Mouse (Mus musculus): ENCODE measurements around the gene Ckmt2.
A peak's percentile ranks its signal among the peaks of the same experiment; 100 is the strongest.

The Ckmt2 gene

GRCm38 (mm10) chr13:91868577-91868976 is 8.1 kb downstream of the Ckmt2 start:
- no peak for DNase-seq

GRCm38 (mm10) chr13:91858835-91859234 is 17.9 kb downstream of the Ckmt2 start:
- DNase-seq: peak in 1 of 2 experiments; percentile 13

DNA sequence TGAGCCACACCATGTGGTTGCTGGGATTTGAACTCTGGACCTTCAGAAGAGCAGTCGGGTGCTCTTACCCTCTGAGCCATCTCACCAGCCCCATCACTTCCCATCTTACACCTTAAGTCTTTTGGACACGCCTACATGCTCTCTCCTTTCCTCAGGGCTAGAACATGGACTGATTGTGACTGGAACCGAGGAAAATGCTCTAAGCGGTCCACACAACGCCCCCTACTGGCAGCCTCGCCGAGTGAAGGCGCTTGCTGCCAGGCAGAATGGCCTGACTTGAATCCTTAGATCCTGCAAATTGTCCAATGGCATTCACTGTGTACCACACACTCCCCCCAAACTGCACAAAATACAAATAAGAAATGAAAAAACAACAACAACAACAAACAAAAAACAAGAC is 19.3 kb downstream of the Ckmt2 start:
- no peak for DNase-seq

DNA sequence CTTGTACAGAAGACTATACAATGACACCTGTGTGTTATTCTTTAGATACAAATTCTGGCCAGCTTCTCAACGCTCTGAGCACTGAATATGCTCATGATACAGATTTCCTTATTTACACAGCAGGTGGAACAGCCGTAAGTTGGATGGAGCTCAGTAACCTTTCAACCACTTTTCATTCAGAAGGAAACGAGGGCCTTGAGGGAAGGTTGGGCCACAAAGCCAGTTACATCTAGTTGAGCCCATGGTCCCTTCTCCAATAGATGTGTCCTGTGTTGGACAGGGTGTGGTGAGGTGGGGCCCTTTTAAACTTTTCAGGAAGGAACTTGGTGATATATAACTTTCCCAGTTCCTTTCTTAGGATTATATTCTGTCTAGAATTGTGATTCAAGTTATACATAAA is 22.3 kb downstream of the Ckmt2 start:
- no peak for DNase-seq

- DNase-seq: no peak
Measured at GRCm38 (mm10) chr13:91827876-91828275, 48.8 kb downstream of the Ckmt2 start.

DNA sequence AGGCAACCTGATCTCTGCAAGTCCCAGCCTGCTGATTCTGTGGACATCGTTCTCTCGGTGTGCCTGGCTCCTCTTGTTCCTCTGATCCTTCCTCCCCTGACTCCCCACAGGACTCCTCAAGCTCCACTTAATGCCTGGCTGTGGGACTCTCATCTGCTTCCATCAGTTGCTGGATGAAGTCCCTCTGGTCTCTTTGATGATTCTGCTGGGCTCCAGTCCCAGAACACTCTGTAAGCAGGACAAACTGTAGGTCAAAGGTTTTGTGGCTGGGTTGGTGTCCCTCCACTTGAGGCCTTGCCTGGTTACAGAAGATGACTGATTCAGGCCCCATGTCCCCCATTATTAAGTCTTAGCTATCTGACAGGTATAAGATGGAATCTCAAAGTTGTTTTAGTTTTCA is 50.6 kb downstream of the Ckmt2 start:
- DNase-seq: no peak

GRCm38 (mm10) chr13:91824845-91825550 is 51.7 kb downstream of the Ckmt2 start:
- DNase-seq: no peak

- DNase-seq: no peak
Measured at GRCm38 (mm10) chr13:91823735-91824134, 53.0 kb downstream of the Ckmt2 start.

GRCm38 (mm10) chr13:91814670-91815069 is 62.0 kb downstream of the Ckmt2 start:
- DNase-seq: no peak

GRCm38 (mm10) chr13:91809476-91809875 is 67.2 kb downstream of the Ckmt2 start:
- no peak for DNase-seq

DNA sequence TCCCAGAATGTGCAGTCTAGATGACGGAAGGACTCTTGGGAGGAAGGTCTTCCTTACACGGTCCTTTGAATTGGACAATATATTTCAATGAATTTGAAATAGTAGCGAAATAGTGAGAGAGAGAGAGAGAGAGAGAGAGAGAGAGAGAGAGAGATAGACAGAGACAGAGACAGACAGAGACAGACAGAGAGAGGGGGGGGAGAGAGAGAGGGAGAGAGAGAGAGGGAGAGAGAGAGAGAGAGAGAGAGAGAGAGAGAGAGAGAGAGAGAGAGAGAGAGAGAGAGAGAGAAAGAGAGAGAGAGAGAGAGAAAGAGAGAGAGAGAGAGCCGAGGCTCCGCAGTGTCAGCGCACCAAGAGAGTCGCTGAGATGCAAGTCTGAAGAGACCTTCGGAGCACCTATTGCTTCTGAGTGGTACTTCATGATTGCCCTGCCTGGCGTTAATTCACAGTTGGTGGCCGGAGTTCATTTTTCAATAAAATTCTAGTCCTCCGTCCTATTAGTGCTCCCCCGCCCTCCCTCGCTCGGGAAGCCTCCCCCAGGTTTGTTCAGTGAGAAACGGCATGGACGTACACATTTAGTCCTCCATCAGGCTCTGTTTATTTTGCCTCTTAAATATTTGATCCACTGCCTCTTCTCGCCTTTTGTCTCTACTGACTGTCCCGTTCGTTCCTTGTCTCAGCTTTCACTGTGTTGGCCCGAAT is 68.7 kb downstream of the Ckmt2 start:
- DNase-seq: no peak

- DNase-seq: peak; percentile 85 to 88
Measured at GRCm38 (mm10) chr13:91807155-91807839, 69.4 kb downstream of the Ckmt2 start, which contains the start of gene Zcchc9. TSS of gene Zcchc9 (minus strand) at chr13:91807705.

Measured in kidney, adult 8-10 months (tissue).